Mouse (Mus musculus): ENCODE results near the gene Vps25. TPM values are rescaled to one million over a fixed set of nuclear protein-coding genes. Genes with fewer than 3 reads are reported as not detected.

The Vps25 gene
- polyA plus RNA-seq, 1 experiment from 2014 or later: 111 TPM

- Histone ChIP-seq H3K27me3 (peaks cover 66% of the 10 kb centered on the region), H3K9ac (replicated peaks) (no peak overlapping the region), H3K4me1 (replicated peaks) (peaks cover 55% of the 10 kb centered on the region), H3K4me3 (replicated peaks) (no peak overlapping the region), H3K27ac (no peak overlapping the region), H3K36me3 (peaks cover 6% of the 10 kb centered on the region), H3K9me3 (no peaks in the 10 kb centered on the region), H3K4me2 (replicated peaks) (no peak overlapping the region)
- 2% methylated on average over 32 of the region's 32 CpGs for WGBS
- ATAC-seq: no peak
These were observed 9.9 kb downstream of the Vps25 start for GRCm38 (mm10) chr11:101263138-101263988.

GRCm38 (mm10) chr11:101263989-101264280, 10.4 kb downstream of the Vps25 start:
- 10% methylated on average over 3 of the region's 3 CpGs for WGBS
- Histone ChIP-seq H3K9ac (replicated peaks) (no peak overlapping the region), H3K27me3 (peaks cover 67% of the 10 kb centered on the region), H3K4me3 (replicated peaks) (no peak overlapping the region), H3K36me3 (peaks cover 4% of the 10 kb centered on the region), H3K4me1 (replicated peaks) (peaks cover 54% of the 10 kb centered on the region), H3K4me2 (replicated peaks) (no peak overlapping the region), H3K9me3 (no peaks in the 10 kb centered on the region), H3K27ac (no peak overlapping the region)
- ATAC-seq: no peak

- no peaks in the 10 kb centered on the region for H3K36me3 ChIP-seq
- peaks cover 67% of the 10 kb centered on the region for H3K27me3 ChIP-seq
- H3K9me3 ChIP-seq: no peaks in the 10 kb centered on the region
- no peak for ATAC-seq
- peak overlapping the region; percentile 57 for H3K4me2 ChIP-seq (replicated peaks)
- peak overlapping the region; percentile 44; the same call in 1 of the 2 replicates for H3K9ac ChIP-seq (replicated peaks)
- peaks cover 43% of the 10 kb centered on the region for H3K4me1 ChIP-seq (replicated peaks)
- peak overlapping the region; percentile 35 for H3K4me3 ChIP-seq (replicated peaks)
- under 1% methylated on average over 31 of the region's 31 CpGs for WGBS
- no peak overlapping the region for H3K27ac ChIP-seq
These were observed 11.5 kb downstream of the Vps25 start for GRCm38 (mm10) chr11:101264954-101265471.

- Histone ChIP-seq H3K4me3 (replicated peaks) (0 out of 2 replicates have a peak overlapping the region, but pooled peaks have one; percentile 35), H3K9me3 (no peaks in the 10 kb centered on the region), H3K27ac (no peak overlapping the region), H3K9ac (replicated peaks) (no peak overlapping the region), H3K4me1 (replicated peaks) (peaks cover 34% of the 10 kb centered on the region), H3K4me2 (replicated peaks) (peak overlapping the region; percentile 57), H3K36me3 (no peaks in the 10 kb centered on the region), H3K27me3 (peaks cover 64% of the 10 kb centered on the region)
- no peak for ATAC-seq
- WGBS: 7% methylated on average over 6 of the region's 6 CpGs
These were observed 12.4 kb downstream of the Vps25 start for GRCm38 (mm10) chr11:101265906-101266305.

GRCm38 (mm10) chr11:101269577-101270116, 16.1 kb downstream of the Vps25 start:
- Histone ChIP-seq H3K4me3 (replicated peaks) (no peak overlapping the region), H3K4me2 (replicated peaks) (peak overlapping the region; percentile 2; the same call in 1 of the 2 replicates), H3K27me3 (peaks cover 29% of the 10 kb centered on the region), H3K27ac (no peak overlapping the region), H3K36me3 (no peaks in the 10 kb centered on the region), H3K9me3 (no peaks in the 10 kb centered on the region), H3K9ac (replicated peaks) (0 out of 2 replicates have a peak overlapping the region, but pooled peaks have one; percentile 2), H3K4me1 (replicated peaks) (peaks cover 11% of the 10 kb centered on the region)
- no peak for ATAC-seq
- WGBS: 38% methylated on average over 10 of the region's 10 CpGs

- ATAC-seq: no peak
- Histone ChIP-seq H3K4me3 (replicated peaks) (no peak overlapping the region), H3K4me1 (replicated peaks) (peaks cover 12% of the 10 kb centered on the region), H3K4me2 (replicated peaks) (no peak overlapping the region), H3K9me3 (no peaks in the 10 kb centered on the region), H3K27ac (no peak overlapping the region), H3K36me3 (peaks cover 5% of the 10 kb centered on the region; the same call in 1 of the 2 replicates), H3K27me3 (peaks cover 17% of the 10 kb centered on the region; the same call in 1 of the 2 replicates), H3K9ac (replicated peaks) (no peak overlapping the region)
- 83% methylated on average over 3 of the region's 3 CpGs for WGBS
These were observed 18.9 kb downstream of the Vps25 start for GRCm38 (mm10) chr11:101272446-101272845.

GRCm38 (mm10) chr11:101275309-101275708, 21.8 kb downstream of the Vps25 start:
- no peak overlapping the region for H3K4me3 ChIP-seq (replicated peaks)
- peaks cover 5% of the 10 kb centered on the region; the same call in 1 of the 2 replicates for H3K36me3 ChIP-seq
- no peaks in the 10 kb centered on the region for H3K9me3 ChIP-seq
- no peak overlapping the region for H3K27ac ChIP-seq
- peaks cover 20% of the 10 kb centered on the region for H3K27me3 ChIP-seq
- no peak overlapping the region for H3K9ac ChIP-seq (replicated peaks)
- H3K4me2 ChIP-seq (replicated peaks): no peak overlapping the region
- H3K4me1 ChIP-seq (replicated peaks): peaks cover 27% of the 10 kb centered on the region
- no peak for ATAC-seq
- 83% methylated on average over 4 of the region's 4 CpGs for WGBS

- 0 out of 2 replicates have a peak overlapping the region, but pooled peaks have one; percentile 25 for H3K27ac ChIP-seq
- H3K4me1 ChIP-seq (replicated peaks): peaks cover 27% of the 10 kb centered on the region
- H3K9me3 ChIP-seq: no peaks in the 10 kb centered on the region
- peak overlapping the region; percentile 73 for H3K4me2 ChIP-seq (replicated peaks)
- 25% methylated on average over 27 of the region's 27 CpGs for whole genome bisulfite sequencing
- peaks cover 5% of the 10 kb centered on the region; the same call in 1 of the 2 replicates for H3K36me3 ChIP-seq
- peaks cover 23% of the 10 kb centered on the region for H3K27me3 ChIP-seq
- H3K4me3 ChIP-seq (replicated peaks): peak overlapping the region; percentile 12; the same call in 1 of the 2 replicates
- peak overlapping the region; percentile 45 for H3K9ac ChIP-seq (replicated peaks)
- no peak for ATAC-seq
These were observed 23.0 kb downstream of the Vps25 start for GRCm38 (mm10) chr11:101276319-101277070.

- peaks cover 5% of the 10 kb centered on the region; the same call in 1 of the 2 replicates for H3K36me3 ChIP-seq
- H3K9ac ChIP-seq (replicated peaks): peak overlapping the region; percentile 84
- no peak for ATAC-seq
- peaks cover 23% of the 10 kb centered on the region for H3K27me3 ChIP-seq
- peaks cover 27% of the 10 kb centered on the region for H3K4me1 ChIP-seq (replicated peaks)
- H3K27ac ChIP-seq: no peak overlapping the region
- peak overlapping the region; percentile 66 for H3K4me3 ChIP-seq (replicated peaks)
- H3K4me2 ChIP-seq (replicated peaks): peak overlapping the region; percentile 73
- no peaks in the 10 kb centered on the region for H3K9me3 ChIP-seq
- WGBS: 81% methylated on average over 12 of the region's 12 CpGs
These were observed 24.1 kb downstream of the Vps25 start for GRCm38 (mm10) chr11:101277381-101278222.

- whole genome bisulfite sequencing: 13% methylated on average over 45 of the region's 45 CpGs
- peak within 1 kb of the TSS; percentile 66 for H3K4me3 ChIP-seq (replicated peaks)
- H3K27me3 ChIP-seq: peaks cover 23% of the 10 kb centered on the region
- H3K9ac ChIP-seq (replicated peaks): peak within 1 kb of the TSS; percentile 84
- H3K4me2 ChIP-seq (replicated peaks): peak within 1 kb of the TSS; percentile 73
- peaks cover 27% of the 10 kb centered on the region for H3K4me1 ChIP-seq (replicated peaks)
- peaks cover 5% of the 10 kb centered on the region; the same call in 1 of the 2 replicates for H3K36me3 ChIP-seq
- peak; percentile 98 for ATAC-seq
- peak within 1 kb of the TSS; percentile 71 for H3K27ac ChIP-seq
- no peaks in the 10 kb centered on the region for H3K9me3 ChIP-seq
These were observed 25.0 kb downstream of the Vps25 start, which contains the start of the genes Cntd1 and Coa3 for GRCm38 (mm10) chr11:101278223-101279192. Cntd1 (plus strand) TSS chr11:101279012. Coa3 (minus strand) TSS chr11:101279114.

Data from midbrain, embryonic 13.5 days (tissue).